Mouse (Mus musculus) mouse trophoblast stem cell (cell line): ENCODE data around the gene Phf2.
"Not testable (repeated sequence)": the region's sequence is repeated elsewhere in the genome, so short reads cannot be mapped to it uniquely, and the experiment has no call there.

ENCODE experiments used
- in situ Hi-C, 2 experiments: fragments of 300-500 bp; cut with MseI, MboI; formaldehyde crosslinking; loops; 2 replicates in 1 of 2; 3 replicates in 1 of 2; pipeline ENCODE4 v1.15.1; 2025

Phf2 gene

GRCm38 (mm10) chr13:48858054-48858453 is 12.9 kb downstream of the Phf2 start:
- in situ Hi-C loops = no loop called here

DNA sequence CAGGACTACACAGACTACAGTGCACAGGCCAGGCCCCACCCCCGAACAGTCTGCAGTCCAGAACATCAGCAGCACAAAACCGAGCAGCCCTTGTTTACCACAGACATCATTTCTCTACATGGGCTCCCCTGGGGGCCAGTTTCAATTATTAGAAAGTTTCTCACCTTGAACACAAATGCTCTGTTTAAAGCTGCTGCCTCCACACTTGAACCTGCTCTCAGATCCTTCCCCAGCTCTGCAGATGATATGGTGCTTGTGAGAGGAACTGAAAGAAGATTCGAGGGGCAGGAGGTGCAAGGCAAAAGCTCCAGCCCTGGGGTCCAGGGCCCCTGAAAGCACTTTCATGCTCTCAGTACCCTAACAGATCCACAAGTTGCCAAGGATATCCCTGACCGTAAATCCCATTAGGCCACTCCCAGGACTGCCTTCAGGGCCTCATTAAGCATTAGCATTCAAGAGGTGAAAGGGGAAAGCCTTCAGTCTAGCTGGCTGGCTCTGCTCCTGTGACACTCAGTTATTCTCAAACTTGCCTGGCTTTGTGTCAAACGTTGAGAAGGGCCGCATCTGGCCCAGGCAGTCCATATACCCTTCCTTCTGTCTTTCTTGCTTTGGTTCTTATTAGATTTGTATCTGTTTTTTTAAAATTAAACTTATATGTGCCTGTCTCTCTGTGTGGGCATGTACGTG is 13.5 kb downstream of the Phf2 start:
- in situ Hi-C loops = no loop called here

GRCm38 (mm10) chr13:48853947-48854346 is 17.0 kb downstream of the Phf2 start:
- in situ Hi-C loops = no loop called here

GRCm38 (mm10) chr13:48853475-48853874 is 17.4 kb downstream of the Phf2 start:
- in situ Hi-C loops = no loop called here

DNA sequence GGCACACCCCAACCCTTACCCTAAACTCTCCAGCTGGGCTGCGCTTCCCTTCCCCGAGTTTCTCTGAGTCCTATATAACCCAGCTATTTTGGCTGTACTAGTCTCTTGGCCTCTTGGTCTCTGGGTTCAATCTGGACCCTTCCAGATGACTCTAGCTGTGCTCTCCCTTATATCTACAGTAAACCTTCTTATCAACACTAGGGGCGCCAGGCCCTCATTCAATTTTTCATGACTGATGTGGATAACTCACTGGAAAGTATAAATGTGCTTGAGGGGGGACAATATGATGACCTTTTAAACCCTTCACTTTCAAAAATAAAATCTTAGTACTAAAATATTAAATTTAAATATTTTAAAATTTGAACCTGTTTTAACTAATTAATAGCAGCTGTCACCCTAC is 18.1 kb downstream of the Phf2 start:
- in situ Hi-C loops = no loop called here

- in situ Hi-C loops = no loop called here
Observed at GRCm38 (mm10) chr13:48851719-48852118, 19.2 kb downstream of the Phf2 start.

- in situ Hi-C loops = no loop called here
Observed at GRCm38 (mm10) chr13:48850771-48851170, 20.1 kb downstream of the Phf2 start.

DNA sequence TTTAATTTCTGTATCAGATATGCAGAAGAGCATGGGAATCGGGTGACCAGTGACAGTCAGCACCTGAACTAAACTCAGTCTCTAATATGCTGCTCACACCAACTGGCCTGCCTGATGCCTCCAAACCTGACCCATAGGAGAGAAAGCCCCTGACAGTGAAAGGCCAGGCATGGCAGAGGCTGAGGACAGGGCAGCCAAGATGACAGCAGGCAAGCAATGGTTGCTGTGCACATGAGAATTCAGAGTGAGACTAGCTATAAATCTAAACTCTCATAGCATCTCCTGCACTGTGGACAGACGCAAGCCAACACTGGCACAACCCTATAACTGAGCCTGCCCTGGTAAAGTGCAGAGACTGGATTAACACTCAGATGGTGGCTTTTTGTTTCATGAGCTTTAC is 20.6 kb downstream of the Phf2 start:
- in situ Hi-C loops = no loop called here

GRCm38 (mm10) chr13:48849155-48849554 is 21.8 kb downstream of the Phf2 start:
- in situ Hi-C loops = no loop called here

GRCm38 (mm10) chr13:48845308-48845707 is 25.6 kb downstream of the Phf2 start:
- in situ Hi-C loops = no loop called here

DNA sequence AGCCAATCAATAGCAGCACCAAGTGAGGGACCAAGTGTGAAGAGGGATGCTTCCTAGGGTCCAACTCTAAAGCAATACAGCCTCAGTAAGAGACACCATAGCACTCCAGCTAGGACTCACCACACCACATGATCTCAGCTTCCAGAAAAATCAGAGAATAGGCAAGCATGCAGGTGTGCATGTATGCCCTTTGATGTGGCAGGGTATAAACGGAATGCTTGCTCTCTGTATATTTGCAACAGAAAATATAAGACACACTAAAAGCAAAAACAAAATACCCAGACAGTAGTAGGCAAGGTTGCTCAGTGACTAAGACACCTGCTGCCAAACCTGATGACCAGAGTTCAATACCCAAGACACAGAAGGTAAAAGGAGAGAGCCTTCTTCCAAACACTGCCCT is 27.4 kb downstream of the Phf2 start:
- in situ Hi-C loops = no loop called here

DNA sequence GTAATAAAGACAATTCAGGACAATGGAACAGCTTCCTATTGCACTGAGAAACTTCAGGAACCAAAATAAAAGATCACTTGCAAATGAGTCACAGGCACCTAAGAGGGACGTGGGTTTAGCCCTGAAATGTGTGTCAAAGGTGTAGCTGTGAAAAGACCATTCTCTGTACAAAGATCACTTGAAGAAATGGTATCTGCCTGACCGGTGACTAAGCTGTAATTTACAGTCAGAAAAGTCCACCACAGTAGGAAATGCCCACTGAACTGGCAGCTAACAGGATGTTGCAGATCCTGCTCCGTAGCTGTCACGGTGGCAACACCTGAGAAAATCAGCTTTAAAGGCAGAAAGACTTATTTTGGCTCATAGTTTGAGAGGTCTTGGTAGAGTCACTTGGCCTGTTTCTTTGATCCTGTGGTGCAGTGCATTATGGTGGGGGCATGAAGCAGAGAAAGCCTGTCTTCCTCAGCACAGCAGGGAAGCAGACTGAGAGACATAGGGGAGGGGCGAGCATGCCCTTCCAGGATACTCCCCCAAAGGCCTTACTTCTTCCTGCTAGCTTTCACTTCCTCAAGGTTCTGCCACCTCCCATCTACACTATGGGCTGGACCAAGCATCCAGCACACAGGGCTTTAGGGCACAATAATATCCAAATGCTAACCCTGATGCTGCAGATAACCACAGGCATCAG is 28.9 kb downstream of the Phf2 start:
- in situ Hi-C loops = no loop called here

DNA sequence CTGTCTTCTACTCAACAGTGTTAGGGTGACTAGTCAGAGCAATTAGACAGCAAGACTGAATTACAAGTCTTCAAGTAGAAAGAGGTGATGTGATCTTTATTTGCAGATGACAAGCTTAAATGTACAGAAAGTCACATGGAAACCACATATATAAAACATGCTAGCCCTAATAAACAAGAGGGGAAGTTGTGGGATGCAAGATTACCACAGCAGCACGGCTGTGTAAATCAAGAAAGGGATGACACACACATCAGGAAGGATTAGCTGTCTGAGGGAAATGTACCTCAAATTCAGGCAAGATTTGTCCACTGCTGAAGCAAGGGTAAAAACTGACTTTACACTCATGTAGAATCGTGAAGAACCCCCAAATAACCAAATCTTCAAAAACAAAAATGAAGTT is 32.6 kb downstream of the Phf2 start:
- in situ Hi-C loops = no loop called here

- in situ Hi-C loops = no loop called here
Observed at GRCm38 (mm10) chr13:48837537-48837936, 33.4 kb downstream of the Phf2 start.

- in situ Hi-C loops = no loop called here
Observed at GRCm38 (mm10) chr13:48830528-48831250, 40.2 kb downstream of the Phf2 start.

GRCm38 (mm10) chr13:48829780-48830179 is 41.1 kb downstream of the Phf2 start:
- in situ Hi-C loops = no loop called here

DNA sequence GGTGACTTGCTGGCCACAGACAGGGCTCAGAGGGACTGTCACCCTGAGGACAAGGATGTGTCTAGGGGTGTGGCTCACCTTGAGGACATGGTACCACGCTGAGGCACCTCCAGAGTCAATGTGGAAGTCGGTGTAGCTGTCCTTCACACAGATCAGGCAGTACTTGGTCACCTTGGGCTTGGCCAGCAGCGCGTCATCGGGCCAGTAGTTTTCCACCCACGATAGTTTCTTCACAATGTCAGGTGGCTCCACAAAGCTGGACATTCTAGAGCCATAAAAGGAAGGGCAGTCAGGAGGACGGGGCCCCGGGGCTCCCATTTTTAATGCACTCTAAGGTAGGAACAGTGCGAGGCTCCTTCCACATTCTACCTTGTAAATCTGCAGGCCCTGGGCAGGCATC is 48.0 kb downstream of the Phf2 start:
- in situ Hi-C loops = no loop called here

DNA sequence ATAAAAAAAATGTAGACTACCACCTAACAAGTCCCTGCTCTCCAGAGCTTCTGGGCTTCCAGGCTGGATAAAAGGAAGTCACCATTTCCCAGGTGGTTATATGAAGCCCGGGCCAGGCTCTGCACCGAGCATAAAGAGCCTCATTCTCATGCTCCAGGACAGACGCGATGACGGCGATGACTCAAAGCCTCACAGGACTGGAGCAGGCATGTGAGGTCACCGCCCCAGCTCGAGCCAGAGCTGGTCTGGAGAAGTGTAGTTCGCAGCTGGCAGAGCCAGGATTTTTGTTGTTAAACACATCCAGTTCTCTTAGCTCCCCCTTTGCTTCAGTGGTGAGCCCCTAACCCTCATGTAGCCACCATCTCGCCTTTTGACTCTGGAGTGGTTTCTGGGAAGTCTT is 48.6 kb downstream of the Phf2 start:
- in situ Hi-C loops = no loop called here

DNA sequence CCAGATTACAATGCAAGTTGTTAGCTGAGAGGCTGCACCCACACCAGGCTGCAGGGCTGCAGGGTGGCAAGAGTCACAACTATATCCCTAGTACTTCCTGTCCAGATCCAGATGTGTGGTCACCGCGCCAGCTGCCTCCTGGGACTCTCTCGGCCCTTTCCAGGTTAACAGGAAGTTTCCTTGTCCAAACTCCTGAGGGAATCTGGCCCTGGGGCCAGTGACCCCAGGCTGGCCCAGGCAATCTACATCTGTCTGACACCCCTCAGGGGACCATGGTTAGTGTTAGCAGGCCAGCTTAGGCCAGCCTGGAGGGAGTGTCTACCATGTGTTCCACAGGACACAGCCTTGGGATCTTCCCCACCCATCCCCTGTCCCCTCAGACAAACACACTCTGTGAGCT is 51.8 kb downstream of the Phf2 start:
- in situ Hi-C loops = no loop called here

- in situ Hi-C loops = no loop called here
Observed at GRCm38 (mm10) chr13:48814406-48814805, 56.5 kb downstream of the Phf2 start.

DNA sequence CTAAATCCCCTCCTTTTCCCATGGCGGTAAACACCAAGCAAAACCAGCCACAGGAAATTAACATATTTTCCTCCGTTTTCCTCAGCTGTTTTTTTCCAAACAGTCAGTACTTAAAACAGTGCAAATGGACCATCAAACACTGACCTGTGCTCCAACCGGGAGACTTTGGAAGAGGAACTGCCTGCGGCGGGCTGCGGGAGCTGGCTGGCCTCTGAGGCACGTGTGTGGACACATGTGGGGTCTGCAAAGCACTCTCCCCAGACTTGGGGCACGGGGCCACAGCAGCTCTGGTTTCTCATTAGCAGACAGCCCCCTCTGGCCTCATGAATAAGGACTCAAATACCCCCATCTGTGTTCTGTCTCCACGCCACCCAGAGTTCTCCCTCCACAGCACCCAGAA is 59.9 kb downstream of the Phf2 start:
- in situ Hi-C loops = no loop called here

GRCm38 (mm10) chr13:48810274-48810823 is 60.6 kb downstream of the Phf2 start:
- in situ Hi-C loops = no loop called here

DNA sequence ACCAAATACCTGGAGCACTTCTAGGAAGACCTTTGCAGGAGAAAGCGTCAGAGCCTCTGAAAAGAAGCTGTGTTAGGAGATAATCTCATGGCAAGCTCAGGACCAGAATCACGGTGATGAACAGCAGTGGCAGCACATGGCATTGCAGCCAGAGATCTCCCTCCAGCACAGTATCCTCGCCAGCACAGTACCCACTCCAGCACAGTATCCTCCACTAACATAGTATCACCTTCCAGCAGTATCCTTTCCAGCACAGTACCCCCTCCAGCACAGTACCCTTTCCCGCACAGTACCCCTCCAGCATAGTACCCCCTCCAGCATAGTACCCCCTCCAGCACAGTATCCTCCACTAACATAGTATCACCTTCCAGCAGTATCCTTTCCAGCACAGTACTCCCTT is 61.3 kb downstream of the Phf2 start:
- in situ Hi-C loops = not testable (repeated sequence)
